Mouse (Mus musculus) kidney, postnatal 25 days (tissue): Measurements from ENCODE around the gene Gm21440.
"Not testable (repeated sequence)": the region's sequence is repeated elsewhere in the genome, so short reads cannot be mapped to it uniquely, and the experiment has no call there.

Experiments used
- DNase-seq, 2 experiments: peaks; one replicate each; pipeline ENCODE4 v3.0.0; 2021; ENCODE audit warnings: mixed read lengths in 2 of 2

Gm21440 gene

DNA sequence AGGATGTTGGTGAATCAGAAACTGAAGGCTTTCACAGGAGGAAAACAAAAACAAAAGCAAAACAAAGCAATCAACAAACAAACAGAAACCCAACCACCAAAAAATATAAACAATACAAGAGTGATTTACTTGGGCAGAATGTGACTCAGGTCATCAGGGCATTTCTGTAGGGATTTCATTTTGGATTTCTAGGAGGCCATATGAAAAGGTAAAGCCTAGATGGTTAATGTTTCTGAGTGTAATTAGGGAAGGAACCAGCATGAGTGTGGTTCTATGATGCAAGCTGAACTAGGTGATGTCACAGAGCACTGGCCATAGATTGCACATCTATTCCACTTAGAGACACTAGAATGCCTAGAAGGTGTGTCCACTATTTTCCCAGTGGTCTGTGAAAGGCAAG is at the start of gene Gm21440, which contains the start of gene Gm21454:
Gm21440 (plus strand) TSS at position 301 of the 400 bp plus-strand sequence.
Gm21454 (plus strand) TSS at position 352 of the 400 bp plus-strand sequence.
- not testable (repeated sequence) for DNase-seq

DNA sequence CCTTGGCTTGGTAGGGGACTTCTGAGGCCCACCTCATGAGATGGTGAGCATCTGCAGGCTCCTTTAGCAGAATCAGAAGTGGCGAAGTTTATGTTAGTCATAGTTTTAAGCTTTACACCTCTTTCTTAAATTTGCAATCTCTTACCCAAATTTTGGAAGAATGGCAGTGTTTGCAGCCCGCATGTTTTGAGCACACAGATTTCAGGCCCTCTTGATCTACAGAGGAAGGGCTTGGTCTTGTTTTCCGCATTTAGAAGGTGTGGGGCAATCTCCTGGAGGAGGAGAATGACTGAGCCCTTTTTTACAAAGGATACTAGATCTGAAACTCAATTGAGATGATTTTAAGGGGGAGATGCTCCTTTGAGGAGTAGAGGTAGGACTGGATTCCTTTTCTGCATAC is 28.4 kb upstream of the Gm21440 start, which contains the start of gene Gm21828:
Gm21828 (minus strand) TSS at position 101 of the 400 bp plus-strand sequence.
- not testable (repeated sequence) for DNase-seq
